Mouse (Mus musculus) midbrain, embryonic 14.5 days (tissue): ENCODE data around the gene Zfyve28. TPM values are rescaled to one million over a fixed set of nuclear protein-coding genes. Genes with fewer than 3 reads are reported as not detected.

ENCODE experiments used
- ATAC-seq: fragments of 200-750 bp; cut with Nextera tagmentation; 2 replicates; pipeline ENCODE4 v1.8.0; 2017; ENCODE audit warnings: moderate number of reproducible peaks, moderate library complexity; ENCODE audit not compliant: low FRiP score, low TSS enrichment
- DNase-seq: peaks from one replicate; pipeline ENCODE4 v3.0.0-alpha.2; 2015
- H3K27ac ChIP-seq: fragments of 300-500 bp; sonication (generic); replicated peaks from 2 replicates; pipeline ENCODE4 v1.5.1; 2014; ENCODE audit warnings: mild to moderate bottlenecking, low read depth, low read length, moderate library complexity
- H3K27me3 ChIP-seq: fragments of 300-500 bp; sonication (generic); 2 replicates; pipeline ENCODE4 v1.6.1; 2014; ENCODE audit warnings: low read length, control low read depth, mixed read lengths; ENCODE audit not compliant: control insufficient read depth, insufficient read depth
- H3K36me3 ChIP-seq: fragments of 300-500 bp; sonication (generic); 2 replicates; pipeline ENCODE4 v1.6.1; 2014; ENCODE audit warnings: low read length, control low read depth; ENCODE audit not compliant: control insufficient read depth, insufficient read depth
- H3K4me1 ChIP-seq: fragments of 300-500 bp; sonication (generic); 2 replicates; pipeline ENCODE4 v1.6.1; 2014; ENCODE audit warnings: mild to moderate bottlenecking, antibody characterized with exemption, low read length, control low read depth; ENCODE audit not compliant: control insufficient read depth, insufficient read depth
- H3K4me2 ChIP-seq: fragments of 300-500 bp; sonication (generic); 2 replicates; pipeline ENCODE4 v1.6.1; 2014; ENCODE audit warnings: mild to moderate bottlenecking, low read length, moderate library complexity
- H3K4me3 ChIP-seq: fragments of 300-500 bp; sonication (generic); replicated peaks from 2 replicates; pipeline ENCODE4 v1.5.1; 2014; ENCODE audit warnings: low read depth, low read length
- H3K9ac ChIP-seq: fragments of 300-500 bp; sonication (generic); replicated peaks from 2 replicates; pipeline ENCODE4 v1.6.1; 2014; ENCODE audit warnings: mild to moderate bottlenecking, low read length, moderate library complexity
- H3K9me3 ChIP-seq: fragments of 300-500 bp; sonication (generic); 2 replicates; pipeline ENCODE4 v1.6.1; 2016; ENCODE audit warnings: low read length, control low read depth, mixed read lengths; ENCODE audit not compliant: control insufficient read depth
- WGBS: fragments of 180-500 bp; shearing (Covaris S2); extraction: QIAGEN DNeasy Blood & Tissue Kit; methylation state at CpG from one replicate; pipeline ENCODE4 v1.1.7; 2014; 5-methylcytosine and 5-hydroxymethylcytosine counted together
- polyA plus RNA-seq: library from polyadenylated mRNA; unstranded; fragments of >200 nt; fragmentation: Nextera tagmentation; extraction: Ambion mirVana; gene quantifications from 2 replicates; pipeline ENCODE4 v1.2.1, GENCODE M21; 2014

The Zfyve28 gene
- 2.8 and 3.2 TPM in 2 replicates for polyA plus RNA-seq

- WGBS, result under 1% methylated on average over 77 of the region's 83 CpGs
- DNase-seq, result peak; percentile 96
These were observed at the start of gene Zfyve28, which contains the start of gene Cfap99 for GRCm38 (mm10) chr5:34288154-34288716. Zfyve28 (minus strand) TSS chr5:34288449. Cfap99 (plus strand) TSS chr5:34288600.

GRCm38 (mm10) chr5:34336775-34337450 lies 48.7 kb upstream of the Zfyve28 start:
- 0% methylated on average over 42 of the region's 42 CpGs for WGBS
- Histone ChIP-seq H3K4me2 (peak overlapping the region; percentile 72), H3K9me3 (no peaks in the 10 kb centered on the region), H3K27me3 (no peaks in the 10 kb centered on the region), H3K4me3 (peak overlapping the region; percentile 97), H3K4me1 (peaks cover 18% of the 10 kb centered on the region), H3K9ac (peak overlapping the region; percentile 93), H3K36me3 (no peaks in the 10 kb centered on the region), H3K27ac (peak overlapping the region; percentile 92)
- peak; percentile 75 for DNase-seq
- 0 out of 2 replicates have a peak, but pooled peaks have one; percentile 32 for ATAC-seq

More at GRCm38 (mm10) chr5:34288154-34288716, at the start of gene Zfyve28, which contains the start of gene Cfap99:
- no peaks in the 10 kb centered on the region for H3K9me3 ChIP-seq
- H3K27me3 ChIP-seq, result peaks cover 22% of the 10 kb centered on the region; the same call in 1 of the 2 replicates
- no peak within 1 kb of the TSS for H3K27ac ChIP-seq
- H3K4me3 ChIP-seq, result peak within 1 kb of the TSS; percentile 67
- peak; percentile 97 for ATAC-seq
- H3K4me1 ChIP-seq, result peaks cover 9% of the 10 kb centered on the region
- no peaks in the 10 kb centered on the region for H3K36me3 ChIP-seq
- peak within 1 kb of the TSS; percentile 87 for H3K4me2 ChIP-seq
- peak within 1 kb of the TSS; percentile 59 for H3K9ac ChIP-seq

- Histone ChIP-seq H3K4me3 (peak within 1 kb of the TSS; percentile 97), H3K4me1 (peaks cover 18% of the 10 kb centered on the region), H3K9me3 (no peaks in the 10 kb centered on the region), H3K27me3 (no peaks in the 10 kb centered on the region), H3K36me3 (no peaks in the 10 kb centered on the region), H3K4me2 (peak within 1 kb of the TSS; percentile 78), H3K9ac (peak within 1 kb of the TSS; percentile 93), H3K27ac (peak within 1 kb of the TSS; percentile 92)
- WGBS, result under 1% methylated on average over 67 of the region's 67 CpGs
- peak; percentile 99 for DNase-seq
- ATAC-seq, result peak; percentile 96
These were observed 48.0 kb upstream of the Zfyve28 start, which contains the start of gene Rnf4 for GRCm38 (mm10) chr5:34336097-34336774. Rnf4 (plus strand) TSS chr5:34336289.

- no peaks in the 10 kb centered on the region for H3K27me3 ChIP-seq
- WGBS, result 3% methylated on average over 21 of the region's 21 CpGs
- ATAC-seq (peak; percentile 67), DNase-seq (no peak)
- H3K4me3 ChIP-seq, result peak overlapping the region; percentile 97
- H3K9ac ChIP-seq, result peak overlapping the region; percentile 93
- no peaks in the 10 kb centered on the region for H3K36me3 ChIP-seq
- H3K9me3 ChIP-seq, result no peaks in the 10 kb centered on the region
- H3K27ac ChIP-seq, result peak overlapping the region; percentile 87
- H3K4me1 ChIP-seq, result peaks cover 18% of the 10 kb centered on the region
- H3K4me2 ChIP-seq, result peak overlapping the region; percentile 78
These were observed 47.4 kb upstream of the Zfyve28 start for GRCm38 (mm10) chr5:34335539-34336096.

GRCm38 (mm10) chr5:34334081-34334480 lies 45.8 kb upstream of the Zfyve28 start:
- no peak for ATAC-seq

GRCm38 (mm10) chr5:34330136-34330535 lies 41.9 kb upstream of the Zfyve28 start:
- 87% methylated on average over 2 of the region's 2 CpGs for WGBS

More at GRCm38 (mm10) chr5:34334081-34334480, 45.8 kb upstream of the Zfyve28 start:
- H3K9me3 ChIP-seq, result no peaks in the 10 kb centered on the region
- H3K27ac ChIP-seq, result no peak overlapping the region
- H3K27me3 ChIP-seq, result no peaks in the 10 kb centered on the region
- WGBS, result 91% methylated on average over 1 of the region's 1 CpGs
- H3K36me3 ChIP-seq, result no peaks in the 10 kb centered on the region
- no peak overlapping the region for H3K4me3 ChIP-seq
- no peak overlapping the region for H3K4me2 ChIP-seq
- no peak overlapping the region for H3K9ac ChIP-seq
- DNase-seq, result no peak
- H3K4me1 ChIP-seq, result peaks cover 18% of the 10 kb centered on the region

GRCm38 (mm10) chr5:34326875-34327576 lies 38.8 kb upstream of the Zfyve28 start:
- no peaks in the 10 kb centered on the region for H3K27me3 ChIP-seq
- H3K9me3 ChIP-seq, result no peaks in the 10 kb centered on the region
- H3K4me2 ChIP-seq, result peak overlapping the region; percentile 55
- 12% methylated on average over 31 of the region's 31 CpGs for WGBS
- peak overlapping the region; percentile 27 for H3K4me3 ChIP-seq
- ATAC-seq (peak; percentile 66), DNase-seq (peak; percentile 62)
- no peaks in the 10 kb centered on the region for H3K36me3 ChIP-seq
- peak overlapping the region; percentile 21; the same call in 1 of the 2 replicates for H3K27ac ChIP-seq
- H3K9ac ChIP-seq, result peak overlapping the region; percentile 55
- 0 out of 2 replicates have a peak, but pooled peaks cover 14% of the 10 kb centered on the region for H3K4me1 ChIP-seq

More at GRCm38 (mm10) chr5:34330136-34330535, 41.9 kb upstream of the Zfyve28 start:
- no peak overlapping the region for H3K27ac ChIP-seq
- H3K36me3 ChIP-seq, result no peaks in the 10 kb centered on the region
- H3K9me3 ChIP-seq, result no peaks in the 10 kb centered on the region
- no peak overlapping the region for H3K4me2 ChIP-seq
- no peaks in the 10 kb centered on the region for H3K27me3 ChIP-seq
- DNase-seq (no peak), ATAC-seq (no peak)
- H3K4me3 ChIP-seq, result no peak overlapping the region
- H3K4me1 ChIP-seq, result peaks cover 15% of the 10 kb centered on the region; the same call in 1 of the 2 replicates
- no peak overlapping the region for H3K9ac ChIP-seq
